Mouse (Mus musculus): Measurements from ENCODE around the gene Scmh1. TPM values are rescaled to one million over a fixed set of nuclear protein-coding genes. Genes with fewer than 3 reads are reported as not detected.
A peak's percentile ranks its signal among the peaks of the same experiment; 100 is the strongest.

The Scmh1 gene
- total and polyA plus RNA-seq, 3 experiments = 23.0 to 39.5 (median 33.6) TPM

GRCm38 (mm10) chr4:120405806-120406638, 941 bp downstream of the Scmh1 start:
- peak; percentile 21 for DNase-seq

- DNase-seq = no peak
These were observed 1.7 kb downstream of the Scmh1 start for GRCm38 (mm10) chr4:120406639-120407273.

- DNase-seq = no peak
These were observed 13.0 kb downstream of the Scmh1 start for GRCm38 (mm10) chr4:120418053-120418452.

- DNase-seq = no peak
These were observed 15.1 kb downstream of the Scmh1 start for GRCm38 (mm10) chr4:120420193-120420592.

GRCm38 (mm10) chr4:120420685-120421084, 15.6 kb downstream of the Scmh1 start:
- peak; percentile 27 for DNase-seq

- DNase-seq = no peak
These were observed 25.5 kb downstream of the Scmh1 start for GRCm38 (mm10) chr4:120430601-120431000.

- DNase-seq = no peak
These were observed 27.7 kb downstream of the Scmh1 start for GRCm38 (mm10) chr4:120432599-120433373.

GRCm38 (mm10) chr4:120461741-120462140, 56.7 kb downstream of the Scmh1 start:
- DNase-seq = no peak

GRCm38 (mm10) chr4:120472946-120473345, 67.9 kb downstream of the Scmh1 start:
- DNase-seq = no peak

GRCm38 (mm10) chr4:120487707-120488106, 82.6 kb downstream of the Scmh1 start:
- DNase-seq = peak; percentile 32

- no peak for DNase-seq
These were observed 101.9 kb downstream of the Scmh1 start for GRCm38 (mm10) chr4:120506955-120507354.

- no peak for DNase-seq
These were observed 106.1 kb downstream of the Scmh1 start for GRCm38 (mm10) chr4:120511203-120511602.

- DNase-seq = no peak
These were observed 109.3 kb downstream of the Scmh1 start for GRCm38 (mm10) chr4:120514366-120514765.

GRCm38 (mm10) chr4:120516491-120516890, 111.4 kb downstream of the Scmh1 start:
- no peak for DNase-seq

GRCm38 (mm10) chr4:120516907-120517306, 111.8 kb downstream of the Scmh1 start:
- DNase-seq = no peak

- no peak for DNase-seq
These were observed 112.3 kb downstream of the Scmh1 start for GRCm38 (mm10) chr4:120517335-120517734.

- DNase-seq = no peak
These were observed 116.7 kb downstream of the Scmh1 start for GRCm38 (mm10) chr4:120521761-120522160.

GRCm38 (mm10) chr4:120522351-120522750, 117.3 kb downstream of the Scmh1 start:
- DNase-seq = no peak

- DNase-seq = no peak
These were observed 118.0 kb downstream of the Scmh1 start for GRCm38 (mm10) chr4:120523092-120523491.

GRCm38 (mm10) chr4:120528171-120528570, 123.1 kb downstream of the Scmh1 start:
- DNase-seq = no peak

- no peak for DNase-seq
These were observed 126.9 kb downstream of the Scmh1 start, which contains the start of gene Slfnl1 for GRCm38 (mm10) chr4:120531986-120532385. Slfnl1 (plus strand) TSS chr4:120532231.

- no peak for DNase-seq
These were observed 133.6 kb downstream of the Scmh1 start for GRCm38 (mm10) chr4:120538664-120539063.

- no peak for DNase-seq
These were observed 139.8 kb downstream of the Scmh1 start for GRCm38 (mm10) chr4:120544896-120545295.
